Mouse (Mus musculus): ENCODE measurements around the gene Rprd1b. TPM values are rescaled to one million over a fixed set of nuclear protein-coding genes. Genes with fewer than 3 reads are reported as not detected.

Gene Rprd1b
- polyA plus RNA-seq, 1 experiment = 11.4 TPM

GRCm38 (mm10) chr2:158142981-158143380, 114.7 kb downstream of the Rprd1b start:
- Histone ChIP-seq H3ac (ENCODE audit: control insufficient read depth, insufficient read length, low read depth) (no peak overlapping the region), H3K27me3 (ENCODE audit: control insufficient read depth, insufficient read depth, insufficient read length) (no peaks in the 10 kb centered on the region), H3K79me3 (ENCODE audit: low read depth) (no peaks in the 10 kb centered on the region), H3K36me3 (ENCODE audit: control insufficient read depth, insufficient read depth) (no peaks in the 10 kb centered on the region), H3K79me2 (ENCODE audit: control insufficient read depth, insufficient read depth) (no peaks in the 10 kb centered on the region), H3K4me3 (ENCODE audit: insufficient read depth, poor library complexity, severe bottlenecking) (no peak overlapping the region)
- TF ChIP-seq MYOG (IDR thresholded peaks at IDR 0.05; ENCODE audit: control insufficient read depth, extremely low read depth, insufficient read length) (no peak), MYOD1 (IDR thresholded peaks at IDR 0.05; ENCODE audit: control insufficient read depth, insufficient read length, low read depth) (no peak), FOSL1 (IDR thresholded peaks at IDR 0.05; ENCODE audit: insufficient read depth, low read length, poor library complexity, severe bottlenecking) (no peak), MAX (IDR thresholded peaks at IDR 0.05) (no peak), CTCF (IDR thresholded peaks at IDR 0.05; ENCODE audit: control insufficient read depth, insufficient read depth, insufficient read length) (no peak), USF1 (IDR thresholded peaks at IDR 0.05; ENCODE audit: low read depth) (no peak), CEBPB (IDR thresholded peaks at IDR 0.05; ENCODE audit: low read depth) (no peak)

GRCm38 (mm10) chr2:158143816-158144215, 115.5 kb downstream of the Rprd1b start:
- Histone ChIP-seq H3ac (ENCODE audit: control insufficient read depth, insufficient read length, low read depth) (no peak overlapping the region), H3K79me2 (ENCODE audit: control insufficient read depth, insufficient read depth) (no peaks in the 10 kb centered on the region), H3K79me3 (ENCODE audit: low read depth) (no peaks in the 10 kb centered on the region), H3K4me3 (ENCODE audit: insufficient read depth, poor library complexity, severe bottlenecking) (no peak overlapping the region), H3K27me3 (ENCODE audit: control insufficient read depth, insufficient read depth, insufficient read length) (no peaks in the 10 kb centered on the region), H3K36me3 (ENCODE audit: control insufficient read depth, insufficient read depth) (no peaks in the 10 kb centered on the region)
- TF ChIP-seq MYOG (IDR thresholded peaks at IDR 0.05; ENCODE audit: control insufficient read depth, extremely low read depth, insufficient read length) (no peak), CEBPB (IDR thresholded peaks at IDR 0.05; ENCODE audit: low read depth) (no peak), MAX (IDR thresholded peaks at IDR 0.05) (no peak), FOSL1 (IDR thresholded peaks at IDR 0.05; ENCODE audit: insufficient read depth, low read length, poor library complexity, severe bottlenecking) (no peak), USF1 (IDR thresholded peaks at IDR 0.05; ENCODE audit: low read depth) (no peak), MYOD1 (IDR thresholded peaks at IDR 0.05; ENCODE audit: control insufficient read depth, insufficient read length, low read depth) (no peak)

GRCm38 (mm10) chr2:158144263-158144662, 116.0 kb downstream of the Rprd1b start:
- Histone ChIP-seq H3K36me3 (ENCODE audit: control insufficient read depth, insufficient read depth) (no peaks in the 10 kb centered on the region), H3K79me3 (ENCODE audit: low read depth) (no peaks in the 10 kb centered on the region), H3K27me3 (ENCODE audit: control insufficient read depth, insufficient read depth, insufficient read length) (no peaks in the 10 kb centered on the region), H3ac (ENCODE audit: control insufficient read depth, insufficient read length, low read depth) (no peak overlapping the region), H3K4me3 (ENCODE audit: insufficient read depth, poor library complexity, severe bottlenecking) (no peak overlapping the region), H3K79me2 (ENCODE audit: control insufficient read depth, insufficient read depth) (no peaks in the 10 kb centered on the region)
- TF ChIP-seq USF1 (IDR thresholded peaks at IDR 0.05; ENCODE audit: low read depth) = no peak
- no peak for TF ChIP-seq MAX (IDR thresholded peaks at IDR 0.05)

- Histone ChIP-seq H3K27me3 (ENCODE audit: control insufficient read depth, insufficient read depth, insufficient read length) (no peaks in the 10 kb centered on the region), H3ac (ENCODE audit: control insufficient read depth, insufficient read length, low read depth) (no peak overlapping the region), H3K36me3 (ENCODE audit: control insufficient read depth, insufficient read depth) (no peaks in the 10 kb centered on the region), H3K79me2 (ENCODE audit: control insufficient read depth, insufficient read depth) (no peaks in the 10 kb centered on the region), H3K79me3 (ENCODE audit: low read depth) (no peaks in the 10 kb centered on the region), H3K4me3 (ENCODE audit: insufficient read depth, poor library complexity, severe bottlenecking) (no peak overlapping the region)
- no peak for TF ChIP-seq MYOG (IDR thresholded peaks at IDR 0.05; ENCODE audit: control insufficient read depth, extremely low read depth, insufficient read length)
- TF ChIP-seq CEBPB (IDR thresholded peaks at IDR 0.05; ENCODE audit: low read depth) = no peak
- TF ChIP-seq CTCF (IDR thresholded peaks at IDR 0.05; ENCODE audit: control insufficient read depth, insufficient read depth, insufficient read length) = no peak
- TF ChIP-seq FOSL1 (IDR thresholded peaks at IDR 0.05; ENCODE audit: insufficient read depth, low read length, poor library complexity, severe bottlenecking) = no peak
- TF ChIP-seq MYOD1 (IDR thresholded peaks at IDR 0.05; ENCODE audit: control insufficient read depth, insufficient read length, low read depth) = no peak
Measured at GRCm38 (mm10) chr2:158144750-158145527, 116.6 kb downstream of the Rprd1b start.

- TF ChIP-seq MYOD1 (IDR thresholded peaks at IDR 0.05; ENCODE audit: control insufficient read depth, insufficient read length, low read depth) (no peak), CEBPB (IDR thresholded peaks at IDR 0.05; ENCODE audit: low read depth) (no peak), MAX (IDR thresholded peaks at IDR 0.05) (no peak), FOSL1 (IDR thresholded peaks at IDR 0.05; ENCODE audit: insufficient read depth, low read length, poor library complexity, severe bottlenecking) (no peak)
- Histone ChIP-seq H3ac (ENCODE audit: control insufficient read depth, insufficient read length, low read depth) (no peak overlapping the region), H3K79me3 (ENCODE audit: low read depth) (no peaks in the 10 kb centered on the region), H3K79me2 (ENCODE audit: control insufficient read depth, insufficient read depth) (no peaks in the 10 kb centered on the region), H3K36me3 (ENCODE audit: control insufficient read depth, insufficient read depth) (no peaks in the 10 kb centered on the region), H3K4me3 (ENCODE audit: insufficient read depth, poor library complexity, severe bottlenecking) (no peak overlapping the region), H3K27me3 (ENCODE audit: control insufficient read depth, insufficient read depth, insufficient read length) (no peaks in the 10 kb centered on the region)
Measured at GRCm38 (mm10) chr2:158145528-158146065, 117.3 kb downstream of the Rprd1b start.

- H3K27me3 ChIP-seq (ENCODE audit: control insufficient read depth, insufficient read depth, insufficient read length) = no peaks in the 10 kb centered on the region
- TF ChIP-seq CTCF (IDR thresholded peaks at IDR 0.05; ENCODE audit: control insufficient read depth, insufficient read depth, insufficient read length) (peak; percentile 72), FOSL1 (IDR thresholded peaks at IDR 0.05; ENCODE audit: insufficient read depth, low read length, poor library complexity, severe bottlenecking) (no peak)
- no peak within 1 kb of the TSS for H3ac ChIP-seq (ENCODE audit: control insufficient read depth, insufficient read length, low read depth)
Measured at GRCm38 (mm10) chr2:158146223-158146622, 117.9 kb downstream of the Rprd1b start, which contains the start of gene Tgm2. Gene Tgm2, minus strand, starts transcription at chr2:158146436.

More at GRCm38 (mm10) chr2:158146223-158146622, 117.9 kb downstream of the Rprd1b start, which contains the start of gene Tgm2:
- no peak within 1 kb of the TSS for H3K4me3 ChIP-seq (ENCODE audit: insufficient read depth, poor library complexity, severe bottlenecking)
- no peaks in the 10 kb centered on the region for H3K79me2 ChIP-seq (ENCODE audit: control insufficient read depth, insufficient read depth)
- no peaks in the 10 kb centered on the region for H3K79me3 ChIP-seq (ENCODE audit: low read depth)
- H3K36me3 ChIP-seq (ENCODE audit: control insufficient read depth, insufficient read depth) = no peaks in the 10 kb centered on the region

Measured in C2C12 (cell line).